Comparison of ENCODE assay signal across 8 mouse cellular contexts in the genomic region with DNA sequence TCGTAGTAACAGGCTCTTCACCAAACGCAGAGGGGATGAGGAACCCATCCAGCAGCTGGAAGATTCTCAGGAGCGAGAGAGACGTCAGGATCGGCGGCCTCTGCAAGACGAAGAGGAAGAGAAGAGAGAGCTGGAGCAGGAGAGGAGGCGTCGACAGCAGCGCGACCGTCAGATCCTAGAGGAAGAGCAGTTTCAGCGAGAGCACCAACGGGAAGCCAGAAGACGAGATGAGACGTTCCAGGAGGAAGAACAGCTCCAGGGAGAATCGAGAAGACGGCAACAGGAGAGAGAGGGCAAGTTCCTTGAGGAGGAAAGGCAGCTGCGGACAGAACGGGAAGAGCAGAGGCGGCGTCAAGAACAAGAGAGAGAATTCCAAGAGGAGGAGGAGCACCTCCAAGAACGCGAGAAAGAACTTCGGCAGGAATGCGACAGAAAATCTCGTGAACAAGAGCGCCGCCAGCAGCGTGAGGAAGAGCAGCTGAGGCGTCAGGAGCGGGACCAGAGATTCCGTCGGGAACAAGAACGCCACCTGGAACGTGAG. TPM values are rescaled to one million over a fixed set of nuclear protein-coding genes. Genes with fewer than 3 reads are reported as not detected.
DNase-seq lines count a peak whose midpoint lies in the region; ATAC-seq lines count a peak whose summit lies in the region.
"Had no signal": no experiment of that assay in that cellular context is flagged by ENCODE, and none has a peak within 500 bp of the region (broad histone marks: within the 10 kb centered on the region; RNA-seq: fewer than 3 reads in every experiment).

No protein-coding gene starts in this region.

- peak overlapping the region; percentile 44 for H3K4me3 ChIP-seq in forebrain, embryonic 11.5 days (ENCODE audit: low read depth, low read length)
- peak overlapping the region; percentile 50 for H3K4me3 ChIP-seq in hindbrain, embryonic 14.5 days (replicated peaks; ENCODE audit: low read length)
- H3K4me3 ChIP-seq in midbrain, embryonic 10.5 days = peak overlapping the region; percentile 66
- H3K4me3 ChIP-seq in stomach, embryonic 14.5 days (ENCODE audit: low read depth, low read length) = peak overlapping the region; percentile 51

- no peaks in the 10 kb centered on the region for H3K9me3 ChIP-seq in forebrain, embryonic 11.5 days (ENCODE audit: control insufficient read depth, low read length)
- H3K9me3 ChIP-seq in hindbrain, embryonic 14.5 days (ENCODE audit: control insufficient read depth, low read length) = no peaks in the 10 kb centered on the region
- no peaks in the 10 kb centered on the region for H3K9me3 ChIP-seq in midbrain, embryonic 10.5 days (replicated peaks)
- no peaks in the 10 kb centered on the region for H3K9me3 ChIP-seq in stomach, embryonic 14.5 days (ENCODE audit: control insufficient read depth, low read depth, low read length)

- H3K36me3 ChIP-seq in forebrain, embryonic 11.5 days (ENCODE audit: control insufficient read depth, insufficient read depth, low read length) = no peaks in the 10 kb centered on the region
- no peaks in the 10 kb centered on the region for H3K36me3 ChIP-seq in hindbrain, embryonic 14.5 days (replicated peaks; ENCODE audit: control insufficient read depth, insufficient read depth)
- H3K36me3 ChIP-seq in midbrain, embryonic 10.5 days = no peaks in the 10 kb centered on the region
- no peaks in the 10 kb centered on the region for H3K36me3 ChIP-seq in stomach, embryonic 14.5 days (ENCODE audit: control insufficient read depth, insufficient read depth, low read length)

- peak overlapping the region; percentile 57 for H3K9ac ChIP-seq in forebrain, embryonic 11.5 days (ENCODE audit: low read length)
- peak overlapping the region; percentile 48 for H3K9ac ChIP-seq in hindbrain, embryonic 14.5 days
- no peak overlapping the region for H3K9ac ChIP-seq in stomach, embryonic 14.5 days (replicated peaks; ENCODE audit: low read depth, low read length)

- ATAC-seq in forebrain, embryonic 11.5 days (replicated peaks; ENCODE audit: low FRiP score) = no peak
- ATAC-seq in hindbrain, embryonic 14.5 days (ENCODE audit: low FRiP score) = peak; percentile 22
- no peak for ATAC-seq in stomach, embryonic 14.5 days (ENCODE audit: insufficient number of reproducible peaks, insufficient read depth, low FRiP score, low read depth)

- DNase-seq in urinary bladder, adult 18-20 months (ENCODE audit: low spot score in 2 of 2) = peak; percentile 2 to 42
- no peak for DNase-seq in urinary bladder, adult 2 months (ENCODE audit: low spot score)
- DNase-seq in forebrain, embryonic 11.5 days (ENCODE audit: low spot score) = peak; percentile 65
- DNase-seq in hindbrain, embryonic 14.5 days (ENCODE audit: low spot score) = peak; percentile 61
- peak; percentile 34 to 37 for DNase-seq in left cerebral cortex, postnatal 14 days (ENCODE audit: low spot score in 2 of 2)
- DNase-seq in midbrain, embryonic 10.5 days (ENCODE audit: low spot score) = peak; percentile 66

- under 1% methylated on average over 36 of the region's 36 CpGs for WGBS in forebrain, embryonic 11.5 days
- under 1% methylated on average over 36 of the region's 36 CpGs for WGBS in hindbrain, embryonic 14.5 days
- under 1% methylated on average over 36 of the region's 36 CpGs for WGBS in midbrain, embryonic 10.5 days
- WGBS in stomach, embryonic 14.5 days = under 1% methylated on average over 36 of the region's 36 CpGs

- no peak overlapping the region for H3K27ac ChIP-seq in forebrain, embryonic 11.5 days (ENCODE audit: low read depth, low read length)
- H3K27ac ChIP-seq in hindbrain, embryonic 14.5 days = peak overlapping the region; percentile 11; the same call in 1 of the 2 replicates
- peak overlapping the region; percentile 78; the same call in 1 of the 2 replicates for H3K27ac ChIP-seq in midbrain, embryonic 10.5 days (replicated peaks)
- H3K27ac ChIP-seq in stomach, embryonic 14.5 days (ENCODE audit: low read length) = no peak overlapping the region

- intact Hi-C loops in left cerebral cortex, postnatal 14 days (cut with DNase I) = no loop called here

- H3K4me1 ChIP-seq in forebrain, embryonic 11.5 days (replicated peaks; ENCODE audit: control insufficient read depth, insufficient read depth, low read length) = peaks cover 2% of the 10 kb centered on the region; the same call in 1 of the 2 replicates
- peaks cover 11% of the 10 kb centered on the region for H3K4me1 ChIP-seq in hindbrain, embryonic 14.5 days (replicated peaks; ENCODE audit: control insufficient read depth, insufficient read depth, low read length)
- peaks cover 40% of the 10 kb centered on the region for H3K4me1 ChIP-seq in midbrain, embryonic 10.5 days
- H3K4me1 ChIP-seq in stomach, embryonic 14.5 days (ENCODE audit: control insufficient read depth, insufficient read depth, low read length) = 0 out of 2 replicates have a peak, but pooled peaks cover 2% of the 10 kb centered on the region

- peak overlapping the region; percentile 90 for H3K4me2 ChIP-seq in forebrain, embryonic 11.5 days (ENCODE audit: low read depth, low read length, severe bottlenecking)
- H3K4me2 ChIP-seq in hindbrain, embryonic 14.5 days (replicated peaks) = peak overlapping the region; percentile 98
- H3K4me2 ChIP-seq in stomach, embryonic 14.5 days (replicated peaks; ENCODE audit: low read depth, low read length) = peak overlapping the region; percentile 78

- peaks cover 20% of the 10 kb centered on the region; the same call in 1 of the 2 replicates for H3K27me3 ChIP-seq in forebrain, embryonic 11.5 days (ENCODE audit: control insufficient read depth, insufficient read depth, low read length)
- peaks cover 63% of the 10 kb centered on the region for H3K27me3 ChIP-seq in hindbrain, embryonic 14.5 days (ENCODE audit: control insufficient read depth, insufficient read depth, low read length)
- peaks cover 93% of the 10 kb centered on the region for H3K27me3 ChIP-seq in midbrain, embryonic 10.5 days (ENCODE audit: low read depth, poor library complexity, severe bottlenecking)
- H3K27me3 ChIP-seq in stomach, embryonic 14.5 days (ENCODE audit: control insufficient read depth, insufficient read depth, low read length) = 0 out of 2 replicates have a peak, but pooled peaks cover 6% of the 10 kb centered on the region

RNA-seq across cellular contexts. Expression of a gene that starts 3.1 kb away (rescaled TPM):
- 0.37 and 0.57 TPM in 2 replicates for polyA plus RNA-seq in urinary bladder, adult 2 months (2012; rRNA removed)
- 0.25 and 0.40 TPM in 2 replicates for polyA plus RNA-seq in forebrain, embryonic 11.5 days (2014; fragmentation: Nextera tagmentation; extraction: Ambion mirVana)
- 1.3 and 1.8 TPM in 2 replicates for polyA plus RNA-seq in hindbrain, embryonic 14.5 days (2014; fragmentation: Nextera tagmentation; extraction: Ambion mirVana)
- under 1 TPM; 0.83 to 0.99 TPM for total RNA-seq in left cerebral cortex, postnatal 14 days (2021)
- 0.30 and 0.63 TPM in 2 replicates for polyA plus RNA-seq in midbrain, embryonic 10.5 days (2016; fragmentation: Nextera tagmentation; extraction: Ambion mirVana)
- polyA plus RNA-seq in stomach, embryonic 14.5 days (2014; fragmentation: Nextera tagmentation; extraction: Ambion mirVana) = 1.3 and 1.5 TPM in 2 replicates

RNA-seq across cellular contexts. Expression of a gene that starts 23.3 kb away (rescaled TPM):
- not detected in 2 replicates for polyA plus RNA-seq in urinary bladder, adult 2 months (2012; rRNA removed)
- not detected in 2 replicates for polyA plus RNA-seq in forebrain, embryonic 11.5 days (2014; fragmentation: Nextera tagmentation; extraction: Ambion mirVana)
- polyA plus RNA-seq in hindbrain, embryonic 14.5 days (2014; fragmentation: Nextera tagmentation; extraction: Ambion mirVana) = not detected in 2 replicates
- total RNA-seq in left cerebral cortex, postnatal 14 days (2021) = not detected
- polyA plus RNA-seq in midbrain, embryonic 10.5 days (2016; fragmentation: Nextera tagmentation; extraction: Ambion mirVana) = not detected in 2 replicates
- not detected in 2 replicates for polyA plus RNA-seq in stomach, embryonic 14.5 days (2014; fragmentation: Nextera tagmentation; extraction: Ambion mirVana)
- total RNA-seq: neutrophil, adult 5-6 weeks had no signal

RNA-seq across cellular contexts. Expression of a gene that starts 51.7 kb away (rescaled TPM):
- 0.69 and 0.96 TPM in 2 replicates for polyA plus RNA-seq in urinary bladder, adult 2 months (2012; rRNA removed)
- not detected in 2 replicates for polyA plus RNA-seq in forebrain, embryonic 11.5 days (2014; fragmentation: Nextera tagmentation; extraction: Ambion mirVana)
- polyA plus RNA-seq in hindbrain, embryonic 14.5 days (2014; fragmentation: Nextera tagmentation; extraction: Ambion mirVana) = not detected in 2 replicates
- total RNA-seq in left cerebral cortex, postnatal 14 days (2021) = not detected
- polyA plus RNA-seq in midbrain, embryonic 10.5 days (2016; fragmentation: Nextera tagmentation; extraction: Ambion mirVana) = not detected in 2 replicates
- not detected in 2 replicates for polyA plus RNA-seq in stomach, embryonic 14.5 days (2014; fragmentation: Nextera tagmentation; extraction: Ambion mirVana)
- total RNA-seq: neutrophil, adult 5-6 weeks had no signal

Comparison
In these comparisons a context has a peak if more than half of its experiments do, and no peak if none do; other contexts are left out.
1. H3K27ac ChIP-seq: peak in hindbrain, embryonic 14.5 days (single experiment) and midbrain, embryonic 10.5 days (single experiment); none in forebrain, embryonic 11.5 days (single experiment) and stomach, embryonic 14.5 days (single experiment).
2. Peak in every context shown above with its lines, with median percentiles within 50 percentile points of each other: H3K4me2 ChIP-seq and H3K4me3 ChIP-seq.